Mouse (Mus musculus) cerebellum, postnatal 4 days (tissue): ENCODE data around the gene E130208F15Rik.

Experiments
- DNase-seq, 2 experiments: peaks; one replicate each; pipeline ENCODE4 v3.0.0; 2022; ENCODE audit warnings: low spot score in 2 of 2, mixed read lengths in 1 of 2

The E130208F15Rik gene

GRCm38 (mm10) chr7:30333436-30333835 is 11.9 kb downstream of the E130208F15Rik start:
- peak; percentile 62 to 84 for DNase-seq

GRCm38 (mm10) chr7:30334563-30334962 is 13.0 kb downstream of the E130208F15Rik start:
- DNase-seq: no peak

GRCm38 (mm10) chr7:30335688-30336087 is 14.1 kb downstream of the E130208F15Rik start:
- DNase-seq: peak in 1 of 2 experiments; percentile 65

GRCm38 (mm10) chr7:30336384-30336783 is 14.8 kb downstream of the E130208F15Rik start:
- DNase-seq: peak; percentile 90 to 95

GRCm38 (mm10) chr7:30339432-30340109 is 18.0 kb downstream of the E130208F15Rik start:
- peak in 1 of 2 experiments; percentile 69 for DNase-seq

GRCm38 (mm10) chr7:30346635-30347379 is 25.3 kb downstream of the E130208F15Rik start:
- no peak for DNase-seq

- DNase-seq: peak; percentile 54 to 85
Measured at GRCm38 (mm10) chr7:30347828-30348227, 26.3 kb downstream of the E130208F15Rik start.

GRCm38 (mm10) chr7:30353279-30353822 is 31.8 kb downstream of the E130208F15Rik start:
- peak; percentile 50 to 85 for DNase-seq

- DNase-seq: no peak
Measured at GRCm38 (mm10) chr7:30354059-30354458, 32.5 kb downstream of the E130208F15Rik start.

GRCm38 (mm10) chr7:30358378-30359186 is 37.0 kb downstream of the E130208F15Rik start:
- DNase-seq: no peak

GRCm38 (mm10) chr7:30359276-30359865 is 37.8 kb downstream of the E130208F15Rik start:
- no peak for DNase-seq

- DNase-seq: no peak
Measured at GRCm38 (mm10) chr7:30360028-30360427, 38.5 kb downstream of the E130208F15Rik start.

GRCm38 (mm10) chr7:30362652-30363343 is 41.3 kb downstream of the E130208F15Rik start, which contains the start of gene Lrfn3:
TSS of gene Lrfn3 (minus strand) at chr7:30362772.
- peak in 1 of 2 experiments; percentile 74 for DNase-seq

GRCm38 (mm10) chr7:30363344-30363738 is 41.8 kb downstream of the E130208F15Rik start:
- no peak for DNase-seq

- DNase-seq: no peak
Measured at GRCm38 (mm10) chr7:30367466-30367865, 45.9 kb downstream of the E130208F15Rik start.
